Mouse (Mus musculus): Measurements from ENCODE around the gene Cep55.

Gene Cep55

DNA sequence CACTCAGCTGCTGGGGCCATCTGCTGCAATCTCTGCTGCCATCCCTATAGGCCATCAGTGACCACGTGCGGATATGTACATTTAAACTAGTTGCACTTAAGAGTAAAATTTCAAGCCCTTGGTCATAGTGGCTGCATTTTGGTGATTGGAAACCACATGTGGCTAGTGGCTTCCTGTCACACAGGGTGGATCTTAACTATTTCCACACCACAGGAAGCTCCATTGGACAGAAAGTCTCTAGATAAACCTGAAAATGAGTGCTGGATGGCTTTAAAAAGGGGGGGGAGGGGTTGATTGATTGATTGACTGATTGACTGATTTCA is 21.1 kb upstream of the Cep55 start:
- Histone ChIP-seq H3K9me3 (ENCODE audit: low read length) (no peaks in the 10 kb centered on the region), H3K36me3 (ENCODE audit: insufficient read depth, low read length) (no peaks in the 10 kb centered on the region), H3K27me3 (ENCODE audit: insufficient read depth, low read length) (no peaks in the 10 kb centered on the region), H3K4me1 (replicated peaks; ENCODE audit: low read depth, low read length) (peaks cover 72% of the 10 kb centered on the region), H3K4me3 (replicated peaks; ENCODE audit: low read length) (peak overlapping the region; percentile 70)
- TF ChIP-seq NANOG (IDR thresholded peaks at IDR 0.05; ENCODE audit: borderline replicate concordance, low read length) (no peak), CTCF (conservative IDR thresholded peaks at IDR 0.05; ENCODE audit: low read length) (no peak), POU5F1 (IDR thresholded peaks at IDR 0.05; ENCODE audit: borderline replicate concordance, low read length) (no peak)

DNA sequence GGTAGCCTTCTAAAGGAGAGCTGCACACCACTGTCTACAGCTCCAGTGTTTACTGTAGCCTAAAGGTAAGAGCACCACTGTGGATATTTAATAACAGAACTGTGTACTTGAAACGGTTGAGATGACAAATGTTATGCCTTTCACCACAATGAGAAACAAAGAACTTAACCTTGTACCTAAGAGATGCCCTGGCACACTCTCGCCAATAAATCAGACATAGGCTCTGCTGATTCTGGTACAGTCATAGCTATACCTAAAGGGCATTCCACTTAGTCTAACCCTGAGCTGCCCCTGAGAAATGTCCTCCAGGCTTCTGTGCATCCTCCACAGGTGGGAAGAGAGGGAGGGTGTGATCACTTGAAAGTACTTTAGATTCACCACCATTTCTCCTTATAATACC is 20.1 kb upstream of the Cep55 start:
- no peak for TF ChIP-seq NANOG (IDR thresholded peaks at IDR 0.05; ENCODE audit: borderline replicate concordance, low read length)
- TF ChIP-seq CTCF (conservative IDR thresholded peaks at IDR 0.05; ENCODE audit: low read length): no peak
- no peak for TF ChIP-seq POU5F1 (IDR thresholded peaks at IDR 0.05; ENCODE audit: borderline replicate concordance, low read length)
- Histone ChIP-seq H3K36me3 (ENCODE audit: insufficient read depth, low read length) (no peaks in the 10 kb centered on the region), H3K27me3 (ENCODE audit: insufficient read depth, low read length) (no peaks in the 10 kb centered on the region), H3K9me3 (ENCODE audit: low read length) (no peaks in the 10 kb centered on the region), H3K4me1 (replicated peaks; ENCODE audit: low read depth, low read length) (peaks cover 71% of the 10 kb centered on the region), H3K4me3 (replicated peaks; ENCODE audit: low read length) (no peak overlapping the region)

DNA sequence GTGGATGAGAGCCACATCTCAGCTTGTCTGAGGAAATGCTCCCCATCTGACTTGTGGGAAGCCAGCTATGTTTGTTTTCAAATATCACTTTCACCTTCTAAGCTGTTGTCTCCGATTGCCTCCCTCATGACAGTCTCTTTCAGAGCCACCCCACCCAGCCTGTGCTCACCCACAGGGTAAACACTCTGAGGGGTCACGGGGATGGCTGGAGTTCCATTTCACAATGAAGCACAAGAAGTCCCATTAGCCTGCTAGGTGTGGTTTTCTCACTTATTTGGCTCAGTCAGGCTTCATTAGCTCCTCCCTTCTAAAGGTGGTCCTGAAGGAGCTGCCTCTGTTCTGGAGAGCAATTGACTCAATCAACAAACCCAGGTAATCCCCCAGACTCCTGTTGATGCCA is 19.0 kb upstream of the Cep55 start:
- Histone ChIP-seq H3K9me3 (ENCODE audit: low read length) (no peaks in the 10 kb centered on the region), H3K4me3 (replicated peaks; ENCODE audit: low read length) (no peak overlapping the region), H3K27me3 (ENCODE audit: insufficient read depth, low read length) (no peaks in the 10 kb centered on the region), H3K36me3 (ENCODE audit: insufficient read depth, low read length) (peaks cover 7% of the 10 kb centered on the region), H3K4me1 (replicated peaks; ENCODE audit: low read depth, low read length) (peaks cover 71% of the 10 kb centered on the region)
- TF ChIP-seq CTCF (conservative IDR thresholded peaks at IDR 0.05; ENCODE audit: low read length): no peak

DNA sequence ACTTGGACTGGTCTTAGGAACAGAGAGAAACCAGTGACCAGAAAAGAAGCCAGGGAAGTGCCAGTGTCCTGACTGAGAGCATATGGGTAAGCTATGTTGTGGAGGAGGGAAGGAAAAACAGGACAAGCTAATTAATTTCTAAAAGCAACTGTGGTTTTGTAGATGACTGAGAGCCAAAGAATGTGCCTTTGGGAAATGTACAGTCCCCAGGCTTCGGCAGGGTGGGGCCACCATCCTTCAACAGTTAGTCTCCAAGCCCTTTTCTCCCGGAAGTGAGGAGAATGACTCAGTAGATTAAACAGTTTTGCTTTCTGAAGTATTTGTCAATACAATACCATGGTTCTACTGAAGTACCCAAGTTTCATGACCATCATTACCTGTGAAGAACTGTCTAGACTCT is 16.5 kb upstream of the Cep55 start:
- TF ChIP-seq NANOG (IDR thresholded peaks at IDR 0.05; ENCODE audit: borderline replicate concordance, low read length): no peak
- no peak for TF ChIP-seq POU5F1 (IDR thresholded peaks at IDR 0.05; ENCODE audit: borderline replicate concordance, low read length)
- TF ChIP-seq CTCF (conservative IDR thresholded peaks at IDR 0.05; ENCODE audit: low read length): no peak
- no peak overlapping the region for H3K4me3 ChIP-seq (replicated peaks; ENCODE audit: low read length)
- peaks cover 73% of the 10 kb centered on the region for H3K4me1 ChIP-seq (replicated peaks; ENCODE audit: low read depth, low read length)
- peaks cover 11% of the 10 kb centered on the region for H3K36me3 ChIP-seq (ENCODE audit: insufficient read depth, low read length)
- H3K27me3 ChIP-seq (ENCODE audit: insufficient read depth, low read length): peaks cover 7% of the 10 kb centered on the region
- H3K9me3 ChIP-seq (ENCODE audit: low read length): no peaks in the 10 kb centered on the region

DNA sequence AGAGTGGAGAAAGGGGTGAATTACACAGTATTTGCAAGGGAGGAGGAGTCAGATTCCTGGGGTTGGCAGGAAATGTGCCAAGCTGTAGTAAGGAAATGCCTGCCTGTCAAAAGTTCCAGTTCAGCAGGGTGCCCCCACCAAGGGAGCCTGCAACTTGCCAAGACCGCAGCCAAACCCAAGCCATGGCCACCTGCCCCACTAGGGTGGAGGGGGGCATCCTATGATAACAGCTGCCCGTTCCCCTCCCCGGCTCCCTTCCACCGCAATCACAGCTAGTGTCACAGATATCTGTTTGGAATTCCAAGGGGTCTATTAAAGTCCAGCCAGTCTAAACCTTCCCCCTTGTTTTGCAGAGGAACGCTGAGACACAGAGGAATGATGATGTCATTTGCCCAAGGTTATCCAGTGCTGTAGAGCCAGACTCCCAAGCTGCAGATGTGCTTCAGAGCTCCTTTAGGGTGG is 12.5 kb upstream of the Cep55 start:
- H3K9me3 ChIP-seq (ENCODE audit: low read length): no peaks in the 10 kb centered on the region
- H3K36me3 ChIP-seq (ENCODE audit: insufficient read depth, low read length): peaks cover 11% of the 10 kb centered on the region
- peaks cover 68% of the 10 kb centered on the region for H3K4me1 ChIP-seq (replicated peaks; ENCODE audit: low read depth, low read length)
- peak overlapping the region; percentile 76 for H3K4me3 ChIP-seq (replicated peaks; ENCODE audit: low read length)
- TF ChIP-seq POU5F1 (IDR thresholded peaks at IDR 0.05; ENCODE audit: borderline replicate concordance, low read length) (no peak), NANOG (IDR thresholded peaks at IDR 0.05; ENCODE audit: borderline replicate concordance, low read length) (no peak), CTCF (conservative IDR thresholded peaks at IDR 0.05; ENCODE audit: low read length) (no peak)
- peaks cover 7% of the 10 kb centered on the region for H3K27me3 ChIP-seq (ENCODE audit: insufficient read depth, low read length)

DNA sequence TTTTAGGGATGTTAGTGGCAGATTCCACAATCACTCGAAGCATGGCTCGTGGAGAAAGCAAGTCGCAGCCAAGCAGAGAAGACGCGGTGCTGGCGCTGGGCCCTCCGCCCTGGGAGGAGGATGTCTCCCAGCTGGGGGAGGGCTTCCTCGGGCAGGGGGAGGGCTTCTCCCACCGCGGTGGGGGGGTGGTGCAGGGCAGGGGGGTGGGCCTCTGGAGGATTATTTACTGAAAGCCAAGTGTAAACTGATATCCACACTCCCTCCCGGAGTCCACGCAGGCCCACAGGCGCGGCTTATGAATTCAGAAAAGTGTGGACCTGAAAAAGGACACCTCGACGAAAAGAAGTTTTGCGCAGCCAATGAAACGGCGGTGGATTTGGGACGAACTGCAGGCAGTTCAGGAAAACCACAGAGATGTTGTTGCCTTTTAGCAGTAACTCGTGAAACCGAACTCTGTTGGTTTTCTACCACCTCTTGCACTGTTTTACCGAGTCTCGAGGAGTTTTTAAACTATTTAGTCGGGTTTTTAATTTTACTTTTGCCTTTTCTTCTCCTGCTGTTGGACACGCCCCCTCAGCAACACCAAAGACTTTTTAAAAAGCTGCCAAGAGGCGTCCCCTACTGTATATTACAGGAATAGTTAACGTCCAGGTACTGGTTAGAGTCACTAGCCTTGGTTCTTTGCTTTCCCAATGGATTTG is 11.4 kb upstream of the Cep55 start, which contains the start of gene Myof:
Myof (minus strand) TSS at position 297 of the 701 bp plus-strand sequence.
- TF ChIP-seq NANOG (IDR thresholded peaks at IDR 0.05; ENCODE audit: borderline replicate concordance, low read length) (no peak), CTCF (conservative IDR thresholded peaks at IDR 0.05; ENCODE audit: low read length) (no peak; the same call in 1 of the 2 replicates), POU5F1 (IDR thresholded peaks at IDR 0.05; ENCODE audit: borderline replicate concordance, low read length) (no peak)
- Histone ChIP-seq H3K27me3 (ENCODE audit: insufficient read depth, low read length) (peaks cover 7% of the 10 kb centered on the region), H3K4me3 (replicated peaks; ENCODE audit: low read length) (peak within 1 kb of the TSS; percentile 76), H3K4me1 (replicated peaks; ENCODE audit: low read depth, low read length) (peaks cover 70% of the 10 kb centered on the region), H3K36me3 (ENCODE audit: insufficient read depth, low read length) (peaks cover 11% of the 10 kb centered on the region), H3K9me3 (ENCODE audit: low read length) (no peaks in the 10 kb centered on the region)

DNA sequence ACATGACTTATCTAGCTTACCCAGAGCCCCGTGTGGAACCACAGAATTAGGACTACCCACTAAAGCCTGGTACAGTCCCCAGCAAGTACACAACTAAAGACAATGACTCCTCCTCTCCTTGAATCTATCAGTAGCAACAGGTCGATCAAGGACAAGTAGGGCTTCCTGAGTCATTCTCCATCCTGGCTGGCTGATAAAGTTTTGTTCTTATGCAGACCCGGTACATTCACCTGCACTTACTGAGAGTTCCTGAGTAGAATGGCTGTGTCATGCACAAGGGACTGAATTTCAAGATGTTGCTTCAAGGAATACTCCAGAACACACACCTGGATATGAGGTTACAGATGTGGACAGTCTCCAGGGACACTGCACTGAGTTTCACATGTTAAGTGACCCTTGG is 9.6 kb upstream of the Cep55 start:
- Histone ChIP-seq H3K36me3 (ENCODE audit: insufficient read depth, low read length) (peaks cover 8% of the 10 kb centered on the region), H3K9me3 (ENCODE audit: low read length) (no peaks in the 10 kb centered on the region), H3K4me1 (replicated peaks; ENCODE audit: low read depth, low read length) (peaks cover 78% of the 10 kb centered on the region), H3K4me3 (replicated peaks; ENCODE audit: low read length) (no peak overlapping the region), H3K27me3 (ENCODE audit: insufficient read depth, low read length) (peaks cover 7% of the 10 kb centered on the region)
- TF ChIP-seq CTCF (conservative IDR thresholded peaks at IDR 0.05; ENCODE audit: low read length) (no peak), POU5F1 (IDR thresholded peaks at IDR 0.05; ENCODE audit: borderline replicate concordance, low read length) (peak; percentile 70; the same call in 1 of the 2 replicates), NANOG (IDR thresholded peaks at IDR 0.05; ENCODE audit: borderline replicate concordance, low read length) (peak; percentile 60; the same call in 1 of the 2 replicates)

DNA sequence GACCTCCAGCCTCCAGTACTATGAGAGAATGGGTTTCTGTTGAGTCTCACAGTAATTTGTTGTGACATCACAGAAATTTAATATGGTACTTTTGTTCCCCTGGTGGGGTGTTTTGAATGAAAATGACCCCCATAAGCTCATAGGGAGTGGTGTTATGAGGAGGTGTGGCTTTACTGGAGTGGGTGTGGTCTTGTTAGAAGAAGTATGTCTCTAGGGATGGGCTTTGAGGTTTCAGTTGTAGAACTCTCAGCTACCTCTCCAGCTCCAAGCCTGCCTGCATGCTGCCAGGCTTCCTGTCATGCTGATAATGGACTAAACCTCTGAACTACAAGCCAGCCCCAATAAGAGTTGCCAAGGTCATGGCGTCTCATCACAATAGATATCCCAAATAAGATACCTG is 5.1 kb upstream of the Cep55 start:
- Histone ChIP-seq H3K9me3 (ENCODE audit: low read length) (no peaks in the 10 kb centered on the region), H3K4me3 (replicated peaks; ENCODE audit: low read length) (0 out of 2 replicates have a peak overlapping the region, but pooled peaks have one; percentile 4), H3K36me3 (ENCODE audit: insufficient read depth, low read length) (no peaks in the 10 kb centered on the region), H3K27me3 (ENCODE audit: insufficient read depth, low read length) (no peaks in the 10 kb centered on the region), H3K4me1 (replicated peaks; ENCODE audit: low read depth, low read length) (peaks cover 84% of the 10 kb centered on the region)
- TF ChIP-seq POU5F1 (IDR thresholded peaks at IDR 0.05; ENCODE audit: borderline replicate concordance, low read length) (no peak), NANOG (IDR thresholded peaks at IDR 0.05; ENCODE audit: borderline replicate concordance, low read length) (no peak), CTCF (conservative IDR thresholded peaks at IDR 0.05; ENCODE audit: low read length) (no peak)
